Mouse (Mus musculus): ENCODE measurements around the gene Ccnt1.

GRCm38 (mm10) chr15:98582410-98582809 is 11.7 kb upstream of the Ccnt1 start:
- TF ChIP-seq GATA1 (IDR thresholded peaks at IDR 0.05; ENCODE audit: low read length): no peak
- no peak for TF ChIP-seq TAL1 (IDR thresholded peaks at IDR 0.05; ENCODE audit: low read length)
